Comparison of ENCODE assay signal across 21 mouse cellular contexts in the genomic region with DNA sequence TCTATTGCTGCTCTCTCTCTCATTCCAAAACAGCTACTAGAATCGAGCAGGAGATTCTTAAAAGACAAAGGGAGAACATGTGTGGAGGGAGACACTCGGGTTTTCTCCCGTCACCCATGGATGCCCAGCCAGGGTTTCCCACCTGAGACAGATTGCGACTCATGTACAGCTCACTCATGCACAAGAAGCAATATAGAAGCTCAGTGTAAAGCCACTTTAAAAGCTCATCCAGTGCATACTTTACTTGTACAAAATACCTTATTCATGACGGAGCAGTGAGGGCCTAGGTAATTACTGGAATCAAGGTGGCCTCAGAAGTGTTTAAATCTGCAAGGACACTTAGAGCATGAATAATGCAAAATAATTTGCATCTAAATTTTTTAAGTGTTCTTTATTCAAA. TPM values are rescaled to one million over a fixed set of nuclear protein-coding genes. Genes with fewer than 3 reads are reported as not detected.
A peak's percentile ranks its signal among the peaks of the same experiment; 100 is the strongest.
DNase-seq lines count a peak whose midpoint lies in the region; ATAC-seq and TF ChIP-seq lines count a peak whose summit lies in the region.
"Had no signal": no experiment of that assay in that cellular context is flagged by ENCODE, and none has a peak within 500 bp of the region (broad histone marks: within the 10 kb centered on the region; RNA-seq: fewer than 3 reads in every experiment).

No protein-coding gene starts in this region.

- intact Hi-C loops in heart, postnatal 10 days (cut with DNase I): no loop called here

- DNase-seq in heart, adult 11 months: peak; percentile 41
- no peak for DNase-seq in heart, postnatal 10 days
- DNase-seq in layer of hippocampus, adult 2 months (ENCODE audit: low spot score in 2 of 2): no peak
- DNase-seq in layer of hippocampus, adult 11-12 months (ENCODE audit: low spot score): no peak
- DNase-seq in thymus, postnatal 14 days: no peak
- DNase-seq: B cell, adult 2 months; cerebellum, adult 11-12 months; gastrocnemius, postnatal 10 days; heart, postnatal 4 days; kidney, postnatal 4 days; lung, postnatal 14 days; right cerebral cortex, postnatal 25 days; thymus, postnatal 4 days had no signal

- no peak overlapping the region for H3K4me2 ChIP-seq in midbrain, embryonic 15.5 days
- H3K4me2 ChIP-seq in midbrain, embryonic 16.5 days (ENCODE audit: low read length): no peak overlapping the region
- H3K4me2 ChIP-seq: embryonic facial prominence, embryonic 13.5 days; heart, embryonic 11.5 days; intestine, embryonic 15.5 days; limb, embryonic 12.5 days; midbrain, embryonic 12.5 days had no signal

- no peak for TF ChIP-seq CTCF in layer of hippocampus, adult 2 months (conservative IDR thresholded peaks at IDR 0.05)

- H3K36me3 ChIP-seq in midbrain, embryonic 15.5 days (replicated peaks): no peaks in the 10 kb centered on the region
- no peaks in the 10 kb centered on the region for H3K36me3 ChIP-seq in midbrain, embryonic 16.5 days (ENCODE audit: control insufficient read depth, insufficient read depth, low read length)
- H3K36me3 ChIP-seq: embryonic facial prominence, embryonic 13.5 days; intestine, embryonic 15.5 days; limb, embryonic 12.5 days; midbrain, embryonic 12.5 days had no signal

- H3K27me3 ChIP-seq in midbrain, embryonic 15.5 days (replicated peaks): no peaks in the 10 kb centered on the region
- no peaks in the 10 kb centered on the region for H3K27me3 ChIP-seq in midbrain, embryonic 16.5 days (ENCODE audit: control insufficient read depth, insufficient read depth, low read depth, low read length)
- H3K27me3 ChIP-seq: embryonic facial prominence, embryonic 13.5 days; intestine, embryonic 15.5 days; limb, embryonic 12.5 days; midbrain, embryonic 12.5 days had no signal

- H3K4me1 ChIP-seq in midbrain, embryonic 15.5 days: no peaks in the 10 kb centered on the region
- peaks cover 3% of the 10 kb centered on the region; the same call in 1 of the 2 replicates for H3K4me1 ChIP-seq in midbrain, embryonic 16.5 days (ENCODE audit: control insufficient read depth, insufficient read depth, low read length)

- no peaks in the 10 kb centered on the region for H3K9me3 ChIP-seq in midbrain, embryonic 15.5 days
- no peaks in the 10 kb centered on the region for H3K9me3 ChIP-seq in midbrain, embryonic 16.5 days (replicated peaks; ENCODE audit: control insufficient read depth, low read length, poor library complexity, severe bottlenecking)
- H3K9me3 ChIP-seq: embryonic facial prominence, embryonic 13.5 days; intestine, embryonic 15.5 days; limb, embryonic 12.5 days; midbrain, embryonic 12.5 days had no signal

- peak overlapping the region; percentile 85 for H3K27ac ChIP-seq in layer of hippocampus, adult 2 months
- H3K27ac ChIP-seq in midbrain, embryonic 15.5 days: no peak overlapping the region
- no peak overlapping the region for H3K27ac ChIP-seq in midbrain, embryonic 16.5 days (ENCODE audit: low read length)
- H3K27ac ChIP-seq: embryonic facial prominence, embryonic 13.5 days; intestine, embryonic 15.5 days; limb, embryonic 12.5 days; midbrain, embryonic 12.5 days had no signal

- no peak overlapping the region for H3K4me3 ChIP-seq in layer of hippocampus, adult 2 months
- H3K4me3 ChIP-seq in midbrain, embryonic 15.5 days: no peak overlapping the region
- no peak overlapping the region for H3K4me3 ChIP-seq in midbrain, embryonic 16.5 days (ENCODE audit: low read depth, low read length)
- H3K4me3 ChIP-seq: embryonic facial prominence, embryonic 13.5 days; intestine, embryonic 15.5 days; limb, embryonic 12.5 days; midbrain, embryonic 12.5 days had no signal

- WGBS in midbrain, embryonic 15.5 days: 44% methylated on average over 5 of the region's 5 CpGs
- 48% methylated on average over 5 of the region's 5 CpGs for WGBS in midbrain, embryonic 16.5 days

- ATAC-seq in midbrain, embryonic 15.5 days (replicated peaks): 0 out of 2 replicates have a peak, but pooled peaks have one; percentile 37
- ATAC-seq in midbrain, embryonic 16.5 days: no peak
- ATAC-seq: forebrain, embryonic 14.5 days; intestine, embryonic 15.5 days had no signal

- H3K9ac ChIP-seq in midbrain, embryonic 15.5 days: no peak overlapping the region
- H3K9ac ChIP-seq in midbrain, embryonic 16.5 days (ENCODE audit: low read depth, low read length): no peak overlapping the region
- H3K9ac ChIP-seq: embryonic facial prominence, embryonic 13.5 days; intestine, embryonic 15.5 days; limb, embryonic 12.5 days; midbrain, embryonic 12.5 days had no signal

RNA-seq across cellular contexts. Expression of a gene that starts 45.9 kb away (rescaled TPM):
- total RNA-seq in heart, postnatal 10 days (2021): 10 to 100 TPM; 62.7 to 77.7 TPM
- total RNA-seq in layer of hippocampus, adult 2 months (2021): 100 to 1,000 TPM; 430 to 443 TPM
- polyA plus RNA-seq in midbrain, embryonic 15.5 days (2015; fragmentation: Nextera tagmentation; extraction: Ambion mirVana): 30.8 and 31.5 TPM in 2 replicates
- polyA plus RNA-seq in midbrain, embryonic 16.5 days (2015; fragmentation: Nextera tagmentation; extraction: Ambion mirVana): 24.6 and 26.7 TPM in 2 replicates

Comparison
In these comparisons a context has a peak if more than half of its experiments do, and no peak if none do; other contexts are left out.
1. RNA of a gene that starts 45.9 kb away (total RNA-seq): 430 to 443 TPM in layer of hippocampus, adult 2 months; 62.7 to 77.7 TPM in heart, postnatal 10 days; every median in the first group is over 4 times any median in the second.